Mouse (Mus musculus) kidney, embryonic 16.5 days (tissue): Measurements from ENCODE around the gene Osgepl1. TPM values are rescaled to one million over a fixed set of nuclear protein-coding genes. Genes with fewer than 3 reads are reported as not detected.
"Not testable (repeated sequence)": the region's sequence is repeated elsewhere in the genome, so short reads cannot be mapped to it uniquely, and the experiment has no call there.

Source experiments
- ATAC-seq: fragments of 200-750 bp; cut with Nextera tagmentation; 2 replicates; pipeline ENCODE4 v1.8.0; 2017; ENCODE audit warnings: moderate TSS enrichment; ENCODE audit not compliant: low FRiP score, low TSS enrichment
- H3K27ac ChIP-seq: fragments of 300-500 bp; sonication (generic); 2 replicates; pipeline ENCODE4 v1.5.1; 2014; ENCODE audit warnings: low read length
- H3K27me3 ChIP-seq: fragments of 300-500 bp; sonication (generic); 2 replicates; pipeline ENCODE4 v1.6.1; 2014; ENCODE audit warnings: low read length, control low read depth, mixed read lengths; ENCODE audit not compliant: insufficient read depth
- H3K36me3 ChIP-seq: fragments of 300-500 bp; sonication (generic); 2 replicates; pipeline ENCODE4 v1.6.1; 2014; ENCODE audit warnings: low read length, control low read depth, mixed read lengths; ENCODE audit not compliant: insufficient read depth
- H3K4me1 ChIP-seq: fragments of 300-500 bp; sonication (generic); 2 replicates; pipeline ENCODE4 v1.6.1; 2014; ENCODE audit warnings: low read length, control low read depth, mixed read lengths; ENCODE audit not compliant: insufficient read depth
- H3K4me2 ChIP-seq: fragments of 300-500 bp; sonication (generic); replicated peaks from 2 replicates; pipeline ENCODE4 v1.6.1; 2014; ENCODE audit warnings: low read depth, low read length
- H3K4me3 ChIP-seq: fragments of 300-500 bp; sonication (generic); 2 replicates; pipeline ENCODE4 v1.5.1; 2014; ENCODE audit warnings: mild to moderate bottlenecking, low read length
- H3K9ac ChIP-seq: fragments of 300-500 bp; sonication (generic); replicated peaks from 2 replicates; pipeline ENCODE4 v1.6.1; 2014; ENCODE audit warnings: low read length
- H3K9me3 ChIP-seq: fragments of 300-500 bp; sonication (generic); 2 replicates; pipeline ENCODE4 v1.6.1; 2016; ENCODE audit warnings: low read length, control low read depth
- WGBS: fragments of 180-500 bp; shearing (Covaris S2); extraction: QIAGEN DNeasy Blood & Tissue Kit; methylation state at CpG from one replicate; pipeline ENCODE4 v1.1.7; 2014; 5-methylcytosine and 5-hydroxymethylcytosine counted together
- polyA plus RNA-seq: library from polyadenylated mRNA; unstranded; fragments of >200 nt; fragmentation: Nextera tagmentation; extraction: Ambion mirVana; gene quantifications from 2 replicates; pipeline ENCODE4 v1.2.1, GENCODE M21; 2015

Osgepl1 gene
- polyA plus RNA-seq, 1 experiment from 2014 or later, result 22.0 TPM

DNA sequence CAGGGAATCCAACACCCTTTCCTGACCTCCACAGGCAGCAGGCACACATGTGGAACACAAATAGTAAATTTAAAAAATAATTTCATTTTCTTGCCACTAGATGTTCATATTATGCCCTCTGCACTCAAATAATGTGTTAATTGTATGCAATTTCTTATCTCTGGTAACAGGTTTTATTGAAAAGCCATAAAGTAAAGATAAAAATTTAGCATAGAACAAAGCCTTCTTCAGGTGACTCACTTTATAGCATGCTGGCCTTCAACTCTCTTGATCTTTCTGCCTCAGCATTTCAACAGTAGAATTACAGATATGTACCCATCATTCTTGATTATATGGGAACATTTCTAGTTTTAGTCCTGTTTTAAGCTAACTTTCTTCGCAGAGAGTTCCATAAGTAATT is 10.9 kb downstream of the Osgepl1 start:
- no peak overlapping the region for H3K27ac ChIP-seq
- no peaks in the 10 kb centered on the region for H3K9me3 ChIP-seq
- no peak overlapping the region for H3K4me3 ChIP-seq
- no peak for ATAC-seq
- no peaks in the 10 kb centered on the region for H3K4me1 ChIP-seq
- H3K36me3 ChIP-seq, result no peaks in the 10 kb centered on the region
- no peaks in the 10 kb centered on the region for H3K27me3 ChIP-seq
- no peak overlapping the region for H3K4me2 ChIP-seq
- no peak overlapping the region for H3K9ac ChIP-seq
- 90% methylated on average over 1 of the region's 1 CpGs for WGBS

DNA sequence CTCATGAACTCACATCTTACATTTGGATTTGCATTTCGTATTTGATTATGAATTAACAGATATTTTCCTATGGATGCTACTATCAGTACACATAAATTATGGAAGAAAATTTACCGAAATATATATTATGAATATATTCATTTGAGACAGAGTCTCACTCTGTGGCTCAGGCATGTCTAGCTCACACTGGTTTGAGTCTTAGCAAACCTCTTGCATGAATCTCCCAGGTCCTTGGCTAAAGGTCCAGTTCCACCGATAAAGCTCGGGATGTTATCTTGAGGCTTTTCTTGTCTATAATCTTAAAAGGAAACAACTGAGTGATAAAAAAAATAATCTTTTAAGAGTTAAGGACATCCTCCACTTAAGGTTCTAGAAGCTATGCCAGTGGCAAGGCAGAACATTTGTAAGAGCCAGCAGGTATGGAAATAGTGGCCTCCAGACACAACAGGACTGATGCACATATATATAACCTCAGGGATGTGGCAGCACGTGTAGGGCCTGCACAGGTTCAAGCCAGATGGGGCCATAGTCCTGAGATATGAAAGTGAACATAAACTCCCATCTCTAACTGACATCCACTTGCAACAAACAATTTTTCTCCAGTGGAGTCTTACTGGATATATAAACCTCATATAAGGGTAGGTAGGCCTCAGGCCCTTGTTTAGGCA is 11.5 kb downstream of the Osgepl1 start:
- 89% methylated on average over 5 of the region's 5 CpGs for WGBS
- Histone ChIP-seq H3K4me1 (no peaks in the 10 kb centered on the region), H3K9me3 (no peaks in the 10 kb centered on the region), H3K27me3 (no peaks in the 10 kb centered on the region), H3K27ac (no peak overlapping the region), H3K4me3 (no peak overlapping the region), H3K4me2 (no peak overlapping the region), H3K36me3 (no peaks in the 10 kb centered on the region), H3K9ac (no peak overlapping the region)
- no peak for ATAC-seq

DNA sequence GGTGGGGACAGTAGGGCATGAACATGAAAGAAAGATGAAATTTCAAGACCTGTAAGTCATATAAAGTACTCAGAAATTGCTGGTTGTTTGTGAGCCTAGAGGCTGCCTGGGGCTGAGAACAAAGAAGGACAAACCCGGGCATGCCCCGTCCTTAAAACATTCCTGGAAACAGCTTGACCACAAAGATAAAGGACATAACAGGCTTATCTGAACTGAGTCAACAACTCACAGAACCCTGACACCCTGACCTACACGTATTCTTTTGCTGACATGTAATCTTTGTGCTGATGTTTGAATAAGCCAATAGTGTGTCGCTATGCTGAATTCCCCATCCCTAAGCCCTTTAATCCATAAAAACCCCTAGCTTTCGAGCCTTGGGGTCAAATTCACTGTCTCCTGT is 20.1 kb downstream of the Osgepl1 start:
- H3K4me2 ChIP-seq, ATAC-seq, H3K27ac ChIP-seq, H3K9me3 ChIP-seq, H3K27me3 ChIP-seq, H3K4me3 ChIP-seq, H3K9ac ChIP-seq, H3K4me1 ChIP-seq, H3K36me3 ChIP-seq: not testable (repeated sequence)
- 82% methylated on average over 5 of the region's 5 CpGs for WGBS

DNA sequence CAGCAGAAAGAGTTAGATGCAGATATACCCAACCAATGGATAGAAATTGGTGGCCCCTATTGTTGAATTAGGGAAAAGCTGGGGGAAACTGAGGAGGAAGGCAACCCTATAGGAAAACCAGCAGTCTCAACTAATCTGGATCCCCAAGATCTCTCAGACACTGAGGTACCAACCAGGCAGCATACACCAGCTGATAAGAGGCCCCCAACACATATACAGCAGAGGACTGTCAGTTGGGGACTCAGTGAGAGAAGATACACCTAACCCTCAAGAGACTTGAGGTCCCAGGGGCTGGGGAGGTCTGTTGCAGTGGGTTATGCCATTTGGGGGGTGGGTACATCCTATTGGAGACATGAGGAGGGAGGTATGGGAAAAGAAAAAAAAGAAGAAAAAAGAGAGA is 22.0 kb downstream of the Osgepl1 start:
- no peak overlapping the region for H3K9ac ChIP-seq
- no peak overlapping the region for H3K4me3 ChIP-seq
- no peaks in the 10 kb centered on the region for H3K4me1 ChIP-seq
- no peak overlapping the region for H3K4me2 ChIP-seq
- no peaks in the 10 kb centered on the region for H3K36me3 ChIP-seq
- H3K27ac ChIP-seq, result no peak overlapping the region
- H3K27me3 ChIP-seq, result no peaks in the 10 kb centered on the region
- H3K9me3 ChIP-seq, result 0 out of 2 replicates have a peak, but pooled peaks cover under 1% of the 10 kb centered on the region
- no peak for ATAC-seq

DNA sequence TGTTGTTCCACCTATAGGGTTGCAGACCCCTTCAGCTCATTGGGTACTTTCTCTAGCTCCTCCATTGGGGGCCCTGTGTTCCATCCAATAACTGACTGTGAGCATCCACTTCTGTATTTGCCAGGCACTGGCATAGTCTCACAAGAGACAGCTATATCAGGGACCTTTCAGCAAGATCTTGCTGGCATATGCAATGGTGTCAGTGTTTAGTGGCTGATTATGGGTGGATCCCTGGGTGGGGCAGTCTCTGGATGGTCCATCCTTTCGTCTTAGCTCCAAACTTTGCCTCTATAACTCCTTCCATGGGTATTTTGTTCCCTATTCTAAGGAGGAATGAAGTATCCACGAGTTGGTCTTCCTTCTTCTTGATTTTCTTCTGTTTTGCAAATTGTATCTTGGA is 24.0 kb downstream of the Osgepl1 start:
- not testable (repeated sequence) for H3K9ac ChIP-seq, H3K4me2 ChIP-seq, ATAC-seq, H3K27ac ChIP-seq, H3K4me1 ChIP-seq, H3K4me3 ChIP-seq, H3K27me3 ChIP-seq
- Histone ChIP-seq H3K36me3 (peaks cover 14% of the 10 kb centered on the region), H3K9me3 (peaks cover 12% of the 10 kb centered on the region)
- WGBS, result 73% methylated on average over 2 of the region's 2 CpGs

DNA sequence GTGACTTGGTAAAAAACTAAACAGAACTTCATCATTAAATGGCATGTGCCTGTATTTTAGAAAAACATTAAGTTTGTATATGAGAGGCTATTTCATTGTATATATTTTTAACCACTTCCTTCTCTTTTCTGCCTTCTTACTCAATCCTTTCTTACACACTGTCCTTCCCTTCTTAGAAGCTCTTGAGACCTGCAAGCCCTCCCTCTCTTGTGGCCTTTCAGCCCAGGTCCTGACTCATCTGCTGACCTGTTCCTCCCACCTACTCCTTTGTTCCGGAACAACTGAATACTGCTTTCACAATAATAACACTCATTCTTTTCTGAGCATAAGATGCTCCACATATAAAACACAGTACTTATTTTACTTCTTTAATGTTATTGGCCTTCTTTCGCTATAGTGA is 27.6 kb downstream of the Osgepl1 start:
- Histone ChIP-seq H3K4me1 (no peaks in the 10 kb centered on the region), H3K9ac (no peak overlapping the region), H3K27me3 (no peaks in the 10 kb centered on the region), H3K4me2 (no peak overlapping the region), H3K36me3 (peaks cover 39% of the 10 kb centered on the region), H3K9me3 (peaks cover 20% of the 10 kb centered on the region), H3K4me3 (no peak overlapping the region), H3K27ac (no peak overlapping the region)
- ATAC-seq, result no peak
- WGBS, result 96% methylated on average over 2 of the region's 2 CpGs

DNA sequence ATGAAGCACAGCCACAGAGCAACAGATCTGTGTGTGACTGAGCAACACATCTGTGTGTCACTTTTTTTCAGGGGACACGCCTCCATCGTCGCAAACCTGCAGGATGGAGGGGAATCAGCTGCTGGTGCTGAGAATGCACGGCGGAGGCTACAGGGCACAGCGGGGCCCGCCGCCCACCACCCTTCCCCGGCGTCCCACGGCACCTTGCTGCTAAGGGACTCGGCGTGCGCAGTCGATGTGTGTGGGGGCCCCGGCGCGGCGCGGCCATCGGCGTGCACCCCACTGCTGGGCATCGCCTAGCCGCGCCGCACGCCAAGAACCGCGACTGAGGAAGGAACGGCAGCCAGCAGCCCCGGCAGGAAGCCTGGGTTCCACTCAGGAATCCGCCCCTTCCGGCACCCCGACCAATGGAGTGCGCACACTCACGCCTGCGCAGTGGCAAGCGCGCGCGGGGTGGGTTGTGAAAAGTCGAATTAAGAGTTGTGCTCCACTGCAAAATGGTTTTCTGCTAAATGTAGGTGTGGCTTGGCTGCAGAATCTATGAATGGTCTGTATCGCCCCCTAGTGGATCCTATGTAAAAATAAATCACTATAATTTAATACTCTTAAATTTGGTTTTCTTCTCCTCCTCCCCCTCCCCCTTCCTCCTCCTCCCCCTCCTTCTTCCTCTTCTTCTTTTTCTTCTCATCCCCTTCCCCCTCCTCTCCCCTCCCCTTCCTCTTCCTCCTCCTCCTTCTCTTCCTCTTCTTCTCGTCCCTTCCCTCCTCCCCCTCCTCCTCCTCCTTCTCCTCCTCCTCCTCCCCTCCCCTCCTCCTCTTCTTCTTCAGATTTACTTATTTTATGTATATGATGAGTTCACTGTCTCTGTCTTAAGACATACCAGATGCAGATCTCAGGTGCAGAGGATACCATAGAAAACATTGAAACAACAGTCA is 39.2 kb downstream of the Osgepl1 start, which contains the start of the genes Asdurf, Gm28551 and Asnsd1:
Gene Asdurf, minus strand, starts transcription at position 293 of the 935 bp plus-strand sequence.
Gene Gm28551, minus strand, starts transcription at position 341 of the 935 bp plus-strand sequence.
Gene Asnsd1, minus strand, starts transcription at position 426 of the 935 bp plus-strand sequence.
- Histone ChIP-seq H3K4me2 (peak within 1 kb of the TSS; percentile 57), H3K9ac (peak within 1 kb of the TSS; percentile 94), H3K4me1 (peaks cover 6% of the 10 kb centered on the region), H3K36me3 (peaks cover 8% of the 10 kb centered on the region), H3K27me3 (no peaks in the 10 kb centered on the region), H3K27ac (peak within 1 kb of the TSS; percentile 83), H3K9me3 (no peaks in the 10 kb centered on the region), H3K4me3 (peak within 1 kb of the TSS; percentile 90)
- peak; percentile 100 for ATAC-seq
- WGBS, result under 1% methylated on average over 43 of the region's 44 CpGs

DNA sequence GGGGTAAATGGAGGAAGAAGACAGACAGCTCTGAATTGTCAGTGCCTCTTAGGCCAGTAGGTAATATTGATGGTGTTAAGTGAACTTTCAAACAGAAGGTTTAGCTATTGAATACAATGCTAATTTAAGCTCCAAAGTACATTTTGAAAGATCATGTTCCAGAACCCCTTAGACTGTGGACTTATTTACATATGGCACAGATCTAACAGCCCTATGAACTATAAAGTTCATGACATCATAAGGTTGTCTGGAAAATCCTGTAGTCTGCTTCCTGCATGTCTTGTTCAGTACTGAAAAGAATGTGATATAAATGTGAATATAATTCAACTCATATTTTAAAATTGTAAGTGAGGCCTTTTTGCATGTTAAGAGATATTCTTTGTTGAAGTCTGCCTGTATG is 45.6 kb downstream of the Osgepl1 start:
- Histone ChIP-seq H3K36me3 (no peaks in the 10 kb centered on the region), H3K4me1 (no peaks in the 10 kb centered on the region), H3K27me3 (no peaks in the 10 kb centered on the region), H3K4me3 (no peak overlapping the region), H3K9ac (no peak overlapping the region), H3K9me3 (no peaks in the 10 kb centered on the region), H3K4me2 (no peak overlapping the region), H3K27ac (no peak overlapping the region)
- no peak for ATAC-seq
